Mouse (Mus musculus): ENCODE measurements around the gene Tmem178.

DNA sequence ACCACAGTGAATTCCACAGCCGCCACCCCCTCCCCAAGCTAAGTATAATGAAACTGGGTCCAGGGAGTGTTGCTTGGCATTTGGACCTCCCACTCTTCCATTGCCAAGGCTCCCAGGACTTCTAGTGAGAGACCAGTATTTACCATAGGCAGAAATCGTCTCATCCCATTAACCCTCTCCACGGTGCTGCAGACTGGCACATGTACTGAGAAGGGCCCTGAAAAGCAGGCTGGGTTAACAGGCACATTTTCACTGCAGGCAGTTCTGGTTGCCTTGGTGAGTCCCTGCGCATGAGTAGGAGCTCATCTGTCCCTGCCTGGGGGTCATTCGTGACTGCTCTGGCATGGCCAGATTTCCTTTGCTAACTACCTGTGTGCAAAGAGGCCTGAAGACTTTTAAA is 40.4 kb upstream of the Tmem178 start:
- TF ChIP-seq GATA1 (IDR thresholded peaks at IDR 0.05; ENCODE audit: borderline replicate concordance, low read length) (no peak), FLI1 (IDR thresholded peaks at IDR 0.05; ENCODE audit: low read length) (no peak)

Measured in megakaryocyte, embryonic 14.5 days (primary cell).